Mouse (Mus musculus) small intestine, adult 10 weeks (tissue): ENCODE results near the gene Gmfg. TPM values are rescaled to one million over a fixed set of nuclear protein-coding genes. Genes with fewer than 3 reads are reported as not detected.

Experiments used
- polyA plus RNA-seq: library from polyadenylated mRNA; stranded (reverse); fragments of 350-450 nt; fragmentation: Illumina TruSeq; extraction: RNeasy Lipid Tissue Mini Kit (QIAGEN cat#74804); gene quantifications from one replicate; pipeline ENCODE4 v1.2.3, GENCODE M21; 2014; ENCODE audit warnings: low replicate concordance

Gene Gmfg
- polyA plus RNA-seq, result 12.2 TPM

DNA sequence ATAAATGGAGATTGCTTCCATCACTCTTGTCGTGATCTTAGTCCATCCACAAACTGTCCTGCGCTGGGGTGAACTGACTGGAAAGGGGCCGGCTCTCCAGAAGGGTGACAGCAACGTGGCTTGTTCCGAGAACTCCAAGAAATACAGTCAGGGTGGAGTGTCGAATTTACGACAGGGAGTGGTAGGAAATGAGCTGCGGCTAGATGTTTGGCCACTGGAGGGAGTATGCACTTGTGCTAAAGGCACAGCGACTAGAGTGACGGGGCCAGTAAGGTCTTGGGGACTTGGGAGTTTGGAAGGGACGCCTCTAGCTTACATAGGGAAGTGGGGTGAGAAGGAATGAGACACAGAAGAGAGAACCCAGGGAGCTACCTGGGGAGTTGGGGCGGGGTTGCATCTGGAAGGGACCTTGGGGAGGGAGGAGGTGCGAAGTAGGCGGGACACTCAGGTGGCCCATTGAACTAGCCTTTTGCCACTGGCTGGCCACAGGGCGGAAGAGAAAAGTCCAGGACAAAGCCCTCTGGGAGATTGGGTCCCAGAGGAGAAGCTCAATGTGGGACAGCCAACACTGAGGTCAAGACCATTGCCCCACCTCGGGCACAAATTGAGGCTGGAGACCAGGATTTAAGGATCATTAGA, at the start of gene Gmfg:
Gmfg (plus strand) TSS at position 516 of the 639 bp plus-strand sequence.

DNA sequence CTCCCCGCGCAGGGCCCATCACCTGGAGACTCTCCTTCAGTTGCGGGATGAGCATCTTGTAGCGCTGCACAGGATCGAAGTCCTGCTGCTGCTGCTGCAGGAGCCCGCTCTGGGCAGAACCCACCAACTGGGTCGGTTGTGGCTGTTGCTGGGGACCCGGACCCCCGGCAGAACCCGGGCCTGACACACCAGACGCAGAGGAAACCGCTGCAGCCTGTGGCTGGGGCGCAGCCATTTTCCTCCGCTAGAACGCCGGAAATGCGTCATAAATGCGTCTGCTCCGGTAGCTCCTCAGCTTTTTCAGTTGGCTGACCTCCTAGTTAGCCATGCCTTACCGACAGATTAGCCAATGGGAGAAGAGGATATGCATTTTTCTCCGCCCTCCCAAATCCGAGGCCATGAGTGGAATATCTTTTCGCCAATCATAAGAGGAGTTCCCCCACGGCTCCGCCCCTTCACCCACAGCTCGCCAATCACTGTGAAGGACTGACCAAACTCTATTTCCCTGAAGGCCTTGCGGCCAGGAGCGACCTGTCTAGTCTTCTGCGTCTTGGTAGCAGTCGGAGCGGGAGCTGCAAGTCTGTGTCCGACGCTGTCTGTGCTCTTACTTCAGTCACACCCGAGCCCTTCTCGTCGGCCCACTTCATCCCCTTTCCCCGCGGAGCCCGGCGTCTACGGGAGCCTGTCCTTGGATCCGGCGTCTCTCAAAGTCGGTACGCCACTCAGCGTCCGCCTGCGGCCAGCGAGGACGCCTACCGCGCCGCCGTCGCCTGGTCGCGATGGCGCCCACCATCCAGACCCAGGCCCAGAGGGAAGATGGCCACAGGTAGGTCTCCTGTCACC, 44.6 kb upstream of the Gmfg start, which contains the start of the genes Med29 and Paf1:
Med29 (minus strand) TSS at position 280 of the 843 bp plus-strand sequence.
Paf1 (plus strand) TSS at position 523 of the 843 bp plus-strand sequence.

DNA sequence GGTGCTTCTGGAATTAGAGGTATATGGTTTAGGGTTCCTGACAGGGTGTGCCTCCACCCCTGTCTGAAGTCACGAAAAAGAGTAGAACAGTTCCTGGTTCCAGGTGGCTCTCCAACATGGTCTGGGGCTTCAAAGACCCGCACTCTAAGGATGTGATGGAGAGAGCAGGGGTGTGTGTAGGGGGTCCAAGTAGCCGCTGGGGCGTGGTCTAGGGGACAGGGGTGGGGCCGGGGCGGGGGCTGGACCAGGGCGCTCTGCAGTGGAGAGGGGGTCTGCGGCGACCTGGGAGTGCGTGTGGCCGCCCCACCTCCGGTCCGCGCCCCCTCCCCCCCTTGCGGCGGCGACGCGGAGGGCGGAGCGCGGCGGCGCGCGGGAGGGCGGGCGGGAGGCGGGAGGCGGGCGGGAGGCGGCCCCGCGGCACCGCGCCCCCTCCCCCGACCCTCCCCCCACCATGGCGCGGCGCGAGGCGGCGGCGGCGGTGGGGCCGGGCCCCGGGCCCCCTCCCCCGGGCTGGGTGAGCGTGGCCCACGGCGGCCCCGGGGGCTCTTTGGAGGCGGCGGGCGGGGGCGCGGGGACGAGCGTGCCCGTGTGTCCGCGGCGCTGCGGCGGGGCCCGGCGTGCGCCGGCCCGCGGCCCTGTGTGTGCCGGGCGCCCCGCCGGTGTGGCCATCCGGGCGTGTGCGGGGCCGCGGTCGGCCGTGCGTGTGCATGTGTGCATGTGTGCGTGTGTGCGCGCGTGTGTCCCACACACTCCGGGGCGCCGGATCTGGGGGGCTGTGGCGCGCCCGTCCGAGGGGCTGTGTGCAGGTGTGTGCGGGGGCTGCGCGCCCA, 14.5 kb downstream of the Gmfg start, which contains the start of gene Lrfn1:
Lrfn1 (plus strand) TSS at position 450 of the 830 bp plus-strand sequence.

Other genes starting within 250 kb of the Gmfg start
- gene Eid2, start 169.6 kb upstream of the Gmfg start, polyA plus RNA-seq, result 1.9 TPM
- 5.1 TPM for gene Eid2b, start 159.7 kb upstream of the Gmfg start, polyA plus RNA-seq
- not detected for gene Selenov, start 146.3 kb upstream of the Gmfg start, polyA plus RNA-seq
- not detected for gene Dll3, start 135.2 kb upstream of the Gmfg start, polyA plus RNA-seq
- 3.6 TPM for gene Timm50, start 125.4 kb upstream of the Gmfg start, polyA plus RNA-seq
- gene Supt5, start 98.7 kb upstream of the Gmfg start, polyA plus RNA-seq, result 17.7 TPM
- gene Rps16, start 86.8 kb upstream of the Gmfg start, polyA plus RNA-seq, result 88.0 TPM
- 1.4 TPM for gene Plekhg2, start 64.8 kb upstream of the Gmfg start, polyA plus RNA-seq
- gene Zfp36, start 57.2 kb upstream of the Gmfg start, polyA plus RNA-seq, result 49.2 TPM
- gene Med29, start 44.7 kb upstream of the Gmfg start, polyA plus RNA-seq, result 1.0 TPM
- gene Paf1, start 44.5 kb upstream of the Gmfg start, polyA plus RNA-seq, result 41.1 TPM
- not detected for gene Lrfn1, start 14.5 kb downstream of the Gmfg start, polyA plus RNA-seq
- not detected for gene Ifnl2, start 73.0 kb downstream of the Gmfg start, polyA plus RNA-seq
- not detected for gene Ifnl3, start 85.4 kb downstream of the Gmfg start, polyA plus RNA-seq
- gene Sycn, start 103.4 kb downstream of the Gmfg start, polyA plus RNA-seq, result 1.0 TPM
- not detected for gene Nccrp1, start 109.8 kb downstream of the Gmfg start, polyA plus RNA-seq
- gene Samd4b, start 160.7 kb downstream of the Gmfg start, polyA plus RNA-seq, result 11.0 TPM
- gene Pak4, start 160.7 kb downstream of the Gmfg start, polyA plus RNA-seq, result 1.1 TPM
- gene Acp7, start 193.9 kb downstream of the Gmfg start, polyA plus RNA-seq, result not detected